Mouse (Mus musculus): ENCODE measurements around the gene Slitrk6. TPM values are rescaled to one million over a fixed set of nuclear protein-coding genes. Genes with fewer than 3 reads are reported as not detected.

The Slitrk6 gene
- total RNA-seq (2021), result under 1 TPM; 0.12 to 0.13 TPM
- long read RNA-seq, experiment 1, result 0 reads
- long read RNA-seq, experiment 2, result 0 reads

- DNase-seq, result no peak
- intact Hi-C loops (cut with DNase I), result no loop called here
Observed at GRCm38 (mm10) chr14:110754484-110755307, at the start of gene Slitrk6. Gene Slitrk6, minus strand, starts transcription at chr14:110755149.

GRCm38 (mm10) chr14:110777546-110777945 is 22.6 kb upstream of the Slitrk6 start:
- intact Hi-C loops (cut with DNase I), result no loop called here
- no peak for DNase-seq

DNA sequence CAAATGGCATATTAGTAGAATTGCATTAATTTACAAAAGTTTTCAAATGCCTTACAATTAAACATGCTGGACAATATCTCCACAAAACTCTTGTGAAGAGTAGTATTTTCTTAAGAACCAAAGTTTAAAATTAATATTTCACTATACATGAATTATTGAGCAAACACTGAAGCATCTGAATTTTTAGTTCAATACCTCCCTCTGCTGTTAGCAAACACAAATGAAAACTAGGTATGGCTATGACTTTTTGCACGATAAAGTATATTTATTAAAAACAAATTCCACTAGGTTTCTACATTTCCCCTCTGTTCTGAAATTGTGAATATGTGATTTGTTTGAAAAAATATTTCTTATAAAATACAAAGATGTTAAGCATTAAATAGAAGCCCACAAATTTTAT is 15.7 kb upstream of the Slitrk6 start:
- DNase-seq, result no peak
- intact Hi-C loops (cut with DNase I), result no loop called here

GRCm38 (mm10) chr14:110762588-110763220 is 7.8 kb upstream of the Slitrk6 start:
- no peak for DNase-seq
- intact Hi-C loops (cut with DNase I), result loop anchor here (10.0 kb wide), 1 partner anchor 878 kb away; no protein-coding TSS in a partner anchor

- intact Hi-C loops (cut with DNase I), result loop anchor here (10.0 kb wide), 1 partner anchor 876 kb away; no protein-coding TSS in a partner anchor
- no peak for DNase-seq
Observed at GRCm38 (mm10) chr14:110760909-110761308, 6.0 kb upstream of the Slitrk6 start.

- intact Hi-C loops (cut with DNase I), result no loop called here
- DNase-seq, result no peak
Observed at GRCm38 (mm10) chr14:110755308-110755650, 330 bp upstream of the Slitrk6 start.

GRCm38 (mm10) chr14:110739861-110740260 is 15.1 kb downstream of the Slitrk6 start:
- intact Hi-C loops (cut with DNase I), result no loop called here
- DNase-seq, result no peak

- no peak for DNase-seq
Observed at GRCm38 (mm10) chr14:110739368-110739767, 15.6 kb downstream of the Slitrk6 start.

DNA sequence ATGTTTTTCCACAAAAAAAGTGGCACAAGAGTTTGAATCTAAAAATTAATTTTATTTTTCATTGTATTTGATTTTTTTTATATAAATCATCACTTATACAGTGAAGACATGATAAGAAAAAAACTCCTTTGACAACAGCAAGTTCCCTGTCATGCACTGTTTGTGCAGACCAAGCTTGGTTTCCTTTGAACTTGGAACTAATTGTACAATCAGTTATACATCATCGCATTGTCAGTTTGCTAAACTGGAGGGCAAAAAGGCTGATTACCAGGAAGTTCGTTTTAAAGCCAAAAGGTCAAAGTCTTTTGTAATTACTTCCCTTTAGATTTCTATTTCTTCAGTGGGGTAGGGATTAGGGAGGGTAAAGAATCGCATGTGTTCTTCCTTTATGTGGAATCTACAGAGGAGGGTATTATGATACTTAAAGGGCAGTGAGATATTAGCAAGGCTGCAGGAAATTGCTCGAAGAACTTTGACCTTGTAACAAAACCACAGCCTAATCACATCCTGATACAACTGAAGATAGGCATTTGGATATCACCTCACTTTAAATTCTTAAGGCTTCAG is 26.5 kb downstream of the Slitrk6 start:
- DNase-seq, result no peak
- intact Hi-C loops (cut with DNase I), result no loop called here

More at GRCm38 (mm10) chr14:110739368-110739767, 15.6 kb downstream of the Slitrk6 start:
- intact Hi-C loops (cut with DNase I), result no loop called here

DNA sequence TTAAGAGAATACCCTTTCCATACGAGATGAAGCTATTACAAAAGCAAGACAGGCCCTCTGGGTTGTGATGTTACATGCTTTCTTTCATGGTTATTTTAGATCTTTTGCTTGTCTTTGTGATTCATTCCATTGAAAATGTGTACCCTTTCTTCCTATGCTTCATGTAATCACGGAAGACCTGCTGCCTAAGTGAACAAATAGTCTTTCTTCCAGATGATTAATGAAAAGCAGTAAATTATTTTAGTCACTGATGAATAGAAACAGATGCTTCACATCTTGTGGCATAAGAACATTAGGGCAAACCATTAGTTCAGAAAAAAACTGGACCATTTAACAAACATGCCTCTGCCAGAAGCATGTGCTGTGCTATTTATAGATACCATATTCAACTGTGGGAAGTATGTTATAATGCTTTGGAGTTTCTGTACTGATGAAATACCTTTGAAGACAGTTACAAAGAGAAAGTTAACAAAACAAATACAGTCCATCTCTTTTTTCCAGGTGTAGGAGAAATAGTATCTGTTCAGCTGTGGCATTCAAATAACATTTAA is 30.8 kb downstream of the Slitrk6 start:
- intact Hi-C loops (cut with DNase I), result no loop called here
- no peak for DNase-seq

Data from gastrocnemius, postnatal 36 days (tissue).